Mouse (Mus musculus) megakaryocyte, embryonic 14.5 days (primary cell): ENCODE measurements around the gene Serpinb6a.

Source experiments
- FLI1 ChIP-seq: IDR thresholded peaks from 2 replicates; pipeline ENCODE4 v1.6.1; 2012; ENCODE audit warnings: low read length, inconsistent platforms, mixed read lengths
- GATA1 ChIP-seq: IDR thresholded peaks from 3 replicates; pipeline ENCODE4 v1.6.1; 2012; ENCODE audit warnings: mixed read lengths, low read length, inconsistent platforms, borderline replicate concordance

DNA sequence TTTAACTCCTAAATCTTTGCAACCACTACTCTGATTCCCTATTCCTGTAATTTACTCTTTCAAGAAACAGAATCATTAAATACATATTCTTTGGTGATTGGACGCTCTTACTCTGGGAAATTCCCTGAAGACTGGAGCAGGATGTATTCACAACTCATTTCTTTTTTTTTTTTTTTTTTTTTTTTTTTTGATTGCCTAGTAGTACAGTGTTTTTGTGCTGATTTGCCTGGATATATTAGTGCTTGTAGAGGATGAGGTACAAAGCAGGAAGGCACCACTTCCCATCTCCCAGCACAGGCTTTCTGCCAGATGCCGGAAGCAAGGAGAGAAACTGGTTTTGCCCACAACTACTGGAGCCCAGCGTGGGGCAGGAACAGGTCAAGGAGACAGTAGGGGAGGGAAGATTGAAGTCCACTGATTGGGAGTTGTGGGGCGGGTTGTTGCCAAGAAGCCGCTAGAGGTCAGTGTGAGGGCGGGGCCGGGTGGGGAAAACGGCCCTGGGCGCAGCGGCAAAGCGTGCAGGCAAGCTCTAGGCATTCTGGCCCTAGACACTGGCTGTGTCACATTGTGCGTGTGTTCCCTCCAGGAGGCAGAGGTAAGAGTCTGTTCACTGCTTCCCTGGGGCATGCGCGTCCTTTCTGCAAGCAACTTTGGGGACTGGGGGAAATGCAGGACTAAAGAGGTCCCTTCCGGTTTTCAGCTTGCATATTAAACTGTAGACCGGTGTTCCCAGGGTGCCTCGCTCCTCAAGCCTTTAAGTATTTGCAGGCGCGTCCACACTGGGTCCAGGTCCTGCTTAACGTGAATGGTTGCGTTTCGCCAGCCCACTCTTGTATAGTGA, 38.2 kb downstream of the Serpinb6a start, which contains the start of gene Nqo2:
- TF ChIP-seq GATA1: no peak
- TF ChIP-seq FLI1: no peak
